Mouse (Mus musculus) small intestine, adult 2 months (tissue): ENCODE measurements around the gene Fam168b.

Source experiments
- CTCF ChIP-seq: fragments of 200-500 bp; IDR thresholded peaks from 2 replicates; pipeline ENCODE4 v1.5.1; 2012; ENCODE audit warnings: low read depth, mild to moderate bottlenecking, control low read depth, inconsistent platforms, low read length, moderate library complexity, mixed read lengths; ENCODE audit not compliant: insufficient replicate concordance, insufficient read length; ENCODE audit errors: extremely low read depth
- POLR2A ChIP-seq: fragments of 200-500 bp; IDR thresholded peaks from 2 replicates; pipeline ENCODE4 v1.6.1; 2012; ENCODE audit warnings: low read depth, mild to moderate bottlenecking, control low read depth, inconsistent platforms, low read length, moderate library complexity

DNA sequence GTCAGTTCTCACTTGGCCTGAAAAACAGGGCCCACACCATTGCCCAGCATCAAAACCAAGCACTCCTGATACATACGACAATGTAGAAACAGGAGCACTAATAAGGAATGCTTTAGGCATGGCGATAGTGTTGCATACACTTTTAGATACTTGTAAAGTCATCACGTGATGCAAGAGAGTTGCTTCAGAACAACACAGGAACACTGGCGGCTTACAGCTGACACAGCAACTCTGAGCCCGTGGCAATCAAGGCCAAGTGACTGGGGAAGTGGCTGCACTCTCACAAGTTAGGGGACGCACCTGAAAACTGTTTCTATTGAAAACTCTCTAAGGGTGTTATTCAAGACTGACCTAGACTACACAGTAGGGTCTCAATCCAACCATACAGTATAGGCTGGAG is 19.5 kb downstream of the Fam168b start:
- TF ChIP-seq CTCF (no peak), POLR2A (no peak)
